Mouse (Mus musculus) brown adipose tissue, adult 24 weeks (tissue): Measurements from ENCODE around the gene Eif3k. TPM values are rescaled to one million over a fixed set of nuclear protein-coding genes. Genes with fewer than 3 reads are reported as not detected.
"Not testable (repeated sequence)": the region's sequence is repeated elsewhere in the genome, so short reads cannot be mapped to it uniquely, and the experiment has no call there.

Experiments
- H3K27ac ChIP-seq: fragments of 200-500 bp; replicated peaks from 2 replicates; pipeline ENCODE4 v1.5.1; 2012; ENCODE audit warnings: low read depth, mild to moderate bottlenecking, low read length
- H3K4me1 ChIP-seq: fragments of 200-500 bp; 2 replicates; pipeline ENCODE4 v1.6.1; 2012; ENCODE audit warnings: low read length, mixed read lengths; ENCODE audit not compliant: control insufficient read depth, insufficient read depth, insufficient read length
- H3K4me3 ChIP-seq: fragments of 200-500 bp; 2 replicates; pipeline ENCODE4 v1.5.1; 2012; ENCODE audit warnings: low read depth, mild to moderate bottlenecking, low read length, moderate library complexity; ENCODE audit not compliant: insufficient read depth
- polyA plus RNA-seq: library from polyadenylated mRNA; stranded (reverse); fragments of >200 nt; gene quantifications from 2 replicates; pipeline ENCODE4 v1.2.4, GENCODE M21; 2012; ENCODE audit not compliant: missing spikeins, insufficient read depth, insufficient read length

Eif3k gene
- polyA plus RNA-seq, 1 experiment, result 165 TPM

GRCm38 (mm10) chr7:28971770-28972269 lies 9.8 kb downstream of the Eif3k start:
- H3K4me1 ChIP-seq, result peaks cover 13% of the 10 kb centered on the region
- peak overlapping the region; percentile 40 for H3K27ac ChIP-seq
- H3K4me3 ChIP-seq, result no peak overlapping the region

DNA sequence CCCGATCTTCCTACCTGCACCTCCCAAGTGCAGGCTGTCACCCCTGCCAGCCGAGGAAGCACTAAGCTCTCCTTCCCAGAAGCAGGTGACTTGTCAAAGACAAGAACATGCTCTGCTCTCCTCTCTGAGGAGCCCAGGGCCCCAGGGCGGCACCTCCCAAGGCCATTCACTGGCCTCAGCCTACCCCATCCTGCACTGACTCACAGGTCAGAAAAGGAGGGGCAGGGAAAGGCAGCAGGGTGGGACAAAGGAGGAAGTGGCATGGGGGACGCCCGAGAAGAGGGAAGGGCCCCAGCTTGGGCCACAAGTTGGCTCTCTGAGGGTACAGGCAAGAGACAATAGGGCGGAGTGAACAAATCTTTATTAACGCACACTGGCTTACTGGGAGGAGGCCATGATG lies 10.6 kb downstream of the Eif3k start:
- Histone ChIP-seq H3K4me3 (no peak overlapping the region), H3K4me1 (peaks cover 18% of the 10 kb centered on the region), H3K27ac (peak overlapping the region; percentile 40; the same call in 1 of the 2 replicates)

- Histone ChIP-seq H3K4me1 (peaks cover 20% of the 10 kb centered on the region), H3K4me3 (no peak overlapping the region), H3K27ac (peak overlapping the region; percentile 73)
Measured at GRCm38 (mm10) chr7:28969672-28970394, 11.8 kb downstream of the Eif3k start.

DNA sequence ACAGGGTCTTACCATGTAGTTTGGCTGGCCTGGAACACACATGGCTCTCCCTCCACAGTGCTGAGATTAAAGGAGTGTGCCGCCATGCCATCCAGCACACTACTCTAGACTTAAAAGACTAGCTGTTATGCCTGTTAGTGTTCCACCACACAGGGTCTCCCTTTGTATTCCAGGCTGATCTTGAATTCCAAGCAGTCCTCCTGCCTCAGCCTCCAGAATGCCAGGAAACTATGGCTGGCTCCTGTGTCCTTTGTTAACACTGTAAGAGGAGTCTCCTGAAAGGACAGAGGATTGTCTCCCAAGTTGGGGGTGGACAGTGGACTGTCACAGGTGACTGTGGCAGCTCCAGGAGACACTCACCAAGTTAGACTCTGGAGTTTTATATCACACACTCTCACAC lies 12.4 kb downstream of the Eif3k start:
- Histone ChIP-seq H3K4me1 (peaks cover 20% of the 10 kb centered on the region), H3K4me3 (no peak overlapping the region), H3K27ac (peak overlapping the region; percentile 73)

GRCm38 (mm10) chr7:28968120-28968519 lies 13.5 kb downstream of the Eif3k start:
- not testable (repeated sequence) for H3K4me3 ChIP-seq, H3K27ac ChIP-seq
- H3K4me1 ChIP-seq, result peaks cover 20% of the 10 kb centered on the region

GRCm38 (mm10) chr7:28966751-28967505 lies 14.7 kb downstream of the Eif3k start:
- H3K4me3 ChIP-seq, result no peak overlapping the region
- peak overlapping the region; percentile 96 for H3K27ac ChIP-seq
- H3K4me1 ChIP-seq, result peaks cover 16% of the 10 kb centered on the region

GRCm38 (mm10) chr7:28966181-28966580 lies 15.5 kb downstream of the Eif3k start:
- Histone ChIP-seq H3K4me3 (no peak overlapping the region), H3K4me1 (peaks cover 11% of the 10 kb centered on the region), H3K27ac (peak overlapping the region; percentile 96)

DNA sequence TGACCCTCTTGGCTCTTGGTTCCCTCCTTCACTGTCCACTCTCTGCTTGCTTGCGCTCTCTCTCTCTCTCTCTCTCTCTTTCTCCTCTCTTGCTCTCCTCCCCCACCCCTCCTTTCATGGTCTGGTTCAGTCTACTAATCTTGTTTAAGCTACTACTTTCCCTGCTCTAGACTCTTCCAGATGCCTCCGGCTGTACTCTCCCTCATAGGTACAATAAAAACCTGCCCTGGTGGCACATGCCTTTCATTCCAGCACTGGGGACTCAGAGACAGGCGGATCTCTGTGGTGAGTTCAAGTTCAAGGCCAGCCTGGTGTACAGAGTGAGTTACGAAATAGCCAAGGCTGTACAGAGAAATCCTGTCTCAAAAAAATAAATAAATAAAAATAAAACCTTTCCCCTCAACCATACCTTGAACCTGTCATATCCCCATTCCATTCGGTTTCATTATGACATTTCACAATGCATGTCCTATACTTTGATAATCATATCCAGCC lies 16.3 kb downstream of the Eif3k start:
- peaks cover 10% of the 10 kb centered on the region for H3K4me1 ChIP-seq
- H3K27ac ChIP-seq, result peak overlapping the region; percentile 49
- H3K4me3 ChIP-seq, result no peak overlapping the region

- Histone ChIP-seq H3K27ac (no peak overlapping the region), H3K4me3 (no peak overlapping the region), H3K4me1 (peaks cover 15% of the 10 kb centered on the region)
Measured at GRCm38 (mm10) chr7:28963399-28963923, 18.2 kb downstream of the Eif3k start.

DNA sequence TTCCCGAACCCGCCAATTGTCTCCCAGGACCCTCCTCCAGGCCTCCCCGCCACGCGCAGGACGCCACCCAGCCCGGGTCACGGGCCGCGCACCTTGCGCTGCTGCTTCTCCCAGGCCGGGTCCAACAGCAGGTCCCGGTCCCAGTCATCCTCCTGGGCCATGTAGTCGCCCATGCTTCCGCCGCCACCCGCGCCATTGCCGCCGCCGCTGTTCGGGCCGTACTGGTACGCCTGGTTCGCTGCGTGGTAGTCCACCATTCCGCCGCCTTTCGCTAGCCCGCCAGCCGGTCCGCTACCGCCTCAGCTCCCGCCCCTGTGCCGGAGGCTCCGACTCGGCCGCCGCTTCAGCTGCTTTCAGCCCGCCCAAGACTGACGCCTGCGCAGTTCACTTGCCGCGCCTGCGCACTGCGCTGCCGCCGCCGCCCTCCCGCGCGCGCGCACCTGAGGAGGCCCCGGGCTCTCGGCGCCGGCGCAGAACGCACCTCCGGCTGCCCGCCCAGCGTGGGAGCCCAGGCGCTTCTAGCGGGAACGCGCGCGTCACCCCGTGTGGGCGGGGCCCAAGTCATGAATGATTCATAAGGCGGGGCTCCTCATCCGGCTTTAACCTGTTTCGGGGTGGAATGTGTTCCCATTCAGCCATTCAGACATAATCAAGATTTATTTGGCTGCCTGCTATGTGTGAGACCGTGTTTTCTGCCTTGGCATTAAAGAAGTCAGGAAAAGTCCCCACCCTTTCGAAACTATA lies 19.6 kb downstream of the Eif3k start, which contains the start of gene Actn4:
Gene Actn4, minus strand, starts transcription at position 414 of the 744 bp plus-strand sequence.
- H3K4me1 ChIP-seq, result peaks cover 25% of the 10 kb centered on the region
- peak within 1 kb of the TSS; percentile 94 for H3K4me3 ChIP-seq
- peak within 1 kb of the TSS; percentile 93 for H3K27ac ChIP-seq

- H3K27ac ChIP-seq, result peak overlapping the region; percentile 93
- peak overlapping the region; percentile 94 for H3K4me3 ChIP-seq
- H3K4me1 ChIP-seq, result peaks cover 25% of the 10 kb centered on the region
Measured at GRCm38 (mm10) chr7:28961584-28961926, 20.1 kb downstream of the Eif3k start.

GRCm38 (mm10) chr7:28960354-28961046 lies 21.2 kb downstream of the Eif3k start:
- H3K4me1 ChIP-seq, result peaks cover 29% of the 10 kb centered on the region
- peak overlapping the region; percentile 94 for H3K4me3 ChIP-seq
- peak overlapping the region; percentile 93 for H3K27ac ChIP-seq

- H3K4me3 ChIP-seq, result peak overlapping the region; percentile 94
- H3K4me1 ChIP-seq, result peaks cover 36% of the 10 kb centered on the region
Measured at GRCm38 (mm10) chr7:28959505-28960045, 22.1 kb downstream of the Eif3k start.

DNA sequence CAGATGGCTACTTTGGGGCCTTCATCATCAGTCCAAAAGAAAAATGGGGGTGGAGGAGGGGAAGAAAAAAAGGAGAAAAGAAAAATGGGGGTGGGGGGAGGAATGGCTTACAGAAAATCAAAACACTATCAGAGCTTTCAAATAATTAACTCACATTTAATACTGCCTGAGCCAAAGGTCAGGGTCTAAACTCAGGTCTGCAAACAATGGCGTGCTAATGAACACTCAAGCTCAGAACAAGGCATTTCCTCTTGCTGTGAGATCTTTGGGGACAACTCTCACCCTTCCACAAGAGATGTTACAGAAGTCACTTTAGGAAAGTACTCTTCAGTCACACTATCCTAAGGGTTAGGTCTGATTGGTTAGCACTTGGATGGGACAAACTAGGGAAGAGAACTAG lies 22.9 kb downstream of the Eif3k start:
- Histone ChIP-seq H3K4me1 (peaks cover 41% of the 10 kb centered on the region), H3K27ac (peak overlapping the region; percentile 93), H3K4me3 (peak overlapping the region; percentile 94)

More at GRCm38 (mm10) chr7:28959505-28960045, 22.1 kb downstream of the Eif3k start:
- H3K27ac ChIP-seq, result peak overlapping the region; percentile 93
